Mouse (Mus musculus) thymus, postnatal 10 days (tissue): Measurements from ENCODE around the gene Coro1c.
A peak's percentile ranks its signal among the peaks of the same experiment; 100 is the strongest.
"Not testable (repeated sequence)": the region's sequence is repeated elsewhere in the genome, so short reads cannot be mapped to it uniquely, and the experiment has no call there.

ENCODE experiments used
- DNase-seq, 2 experiments: peaks; one replicate each; pipeline ENCODE4 v3.0.0; 2021; ENCODE audit warnings: low spot score in 2 of 2

Coro1c gene

GRCm38 (mm10) chr5:113828481-113828880, 80.1 kb downstream of the Coro1c start:
- peak; percentile 51 to 57 for DNase-seq

GRCm38 (mm10) chr5:113827991-113828411, 80.6 kb downstream of the Coro1c start:
- no peak for DNase-seq

GRCm38 (mm10) chr5:113826619-113827018, 81.9 kb downstream of the Coro1c start:
- no peak for DNase-seq

- DNase-seq, result peak; percentile 57 to 58
These were observed 83.0 kb downstream of the Coro1c start for GRCm38 (mm10) chr5:113825558-113825957.

GRCm38 (mm10) chr5:113824228-113824627, 84.3 kb downstream of the Coro1c start:
- DNase-seq, result peak in 1 of 2 experiments; percentile 37

- no peak for DNase-seq
These were observed 90.0 kb downstream of the Coro1c start for GRCm38 (mm10) chr5:113818572-113818971.

GRCm38 (mm10) chr5:113815638-113816152, 92.9 kb downstream of the Coro1c start:
- DNase-seq, result peak; percentile 65 to 87

- DNase-seq, result no peak
These were observed 93.5 kb downstream of the Coro1c start for GRCm38 (mm10) chr5:113815041-113815389.

- DNase-seq, result no peak
These were observed 94.2 kb downstream of the Coro1c start for GRCm38 (mm10) chr5:113814111-113815040.

- DNase-seq, result no peak
These were observed 95.0 kb downstream of the Coro1c start for GRCm38 (mm10) chr5:113813608-113814007.

GRCm38 (mm10) chr5:113812638-113813037, 95.9 kb downstream of the Coro1c start:
- DNase-seq, result no peak

GRCm38 (mm10) chr5:113811824-113812420, 96.6 kb downstream of the Coro1c start:
- not testable (repeated sequence) for DNase-seq

- no peak for DNase-seq
These were observed 98.4 kb downstream of the Coro1c start for GRCm38 (mm10) chr5:113810111-113810510.

- DNase-seq, result no peak
These were observed 100.4 kb downstream of the Coro1c start for GRCm38 (mm10) chr5:113808177-113808576.

GRCm38 (mm10) chr5:113807712-113808111, 100.8 kb downstream of the Coro1c start:
- DNase-seq, result no peak

- DNase-seq, result no peak
These were observed 102.1 kb downstream of the Coro1c start for GRCm38 (mm10) chr5:113806414-113806813.

- DNase-seq, result no peak
These were observed 103.3 kb downstream of the Coro1c start for GRCm38 (mm10) chr5:113805301-113805700.

GRCm38 (mm10) chr5:113804395-113804966, 104.1 kb downstream of the Coro1c start:
- DNase-seq, result no peak

GRCm38 (mm10) chr5:113800280-113800679, 108.3 kb downstream of the Coro1c start, which contains the start of gene Tmem119:
Gene Tmem119, minus strand, starts transcription at chr5:113800516.
- no peak for DNase-seq

GRCm38 (mm10) chr5:113799691-113800090, 108.9 kb downstream of the Coro1c start:
- no peak for DNase-seq

GRCm38 (mm10) chr5:113798525-113798924, 110.0 kb downstream of the Coro1c start:
- DNase-seq, result no peak

GRCm38 (mm10) chr5:113797149-113797882, 111.2 kb downstream of the Coro1c start:
- no peak for DNase-seq
